Mouse (Mus musculus) ovary, postnatal 10 days (tissue): ENCODE results near the gene Gm48551.

Source experiments
- DNase-seq: peaks from one replicate; pipeline ENCODE4 v3.0.0; 2022; ENCODE audit warnings: low spot score

The Gm48551 gene

DNA sequence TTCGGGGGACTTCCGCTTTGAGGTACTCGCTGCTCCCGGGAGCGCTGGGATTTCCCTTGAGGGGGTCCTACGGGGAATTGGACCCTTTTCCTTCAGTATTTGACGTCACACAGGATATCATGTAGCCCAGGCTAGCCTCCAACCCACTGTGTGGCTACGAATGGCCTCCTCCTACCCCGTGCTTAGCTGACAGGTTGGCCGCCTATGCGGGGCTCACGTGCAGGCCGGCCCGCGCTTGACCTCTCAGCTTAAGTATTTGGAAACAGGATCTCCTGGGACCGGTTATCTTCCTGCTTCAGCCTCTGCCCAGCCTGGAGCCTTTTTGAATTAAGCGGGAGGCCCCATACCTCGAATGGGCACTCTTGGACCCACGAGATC is 328 bp downstream of the Gm48551 start:
- no peak for DNase-seq

DNA sequence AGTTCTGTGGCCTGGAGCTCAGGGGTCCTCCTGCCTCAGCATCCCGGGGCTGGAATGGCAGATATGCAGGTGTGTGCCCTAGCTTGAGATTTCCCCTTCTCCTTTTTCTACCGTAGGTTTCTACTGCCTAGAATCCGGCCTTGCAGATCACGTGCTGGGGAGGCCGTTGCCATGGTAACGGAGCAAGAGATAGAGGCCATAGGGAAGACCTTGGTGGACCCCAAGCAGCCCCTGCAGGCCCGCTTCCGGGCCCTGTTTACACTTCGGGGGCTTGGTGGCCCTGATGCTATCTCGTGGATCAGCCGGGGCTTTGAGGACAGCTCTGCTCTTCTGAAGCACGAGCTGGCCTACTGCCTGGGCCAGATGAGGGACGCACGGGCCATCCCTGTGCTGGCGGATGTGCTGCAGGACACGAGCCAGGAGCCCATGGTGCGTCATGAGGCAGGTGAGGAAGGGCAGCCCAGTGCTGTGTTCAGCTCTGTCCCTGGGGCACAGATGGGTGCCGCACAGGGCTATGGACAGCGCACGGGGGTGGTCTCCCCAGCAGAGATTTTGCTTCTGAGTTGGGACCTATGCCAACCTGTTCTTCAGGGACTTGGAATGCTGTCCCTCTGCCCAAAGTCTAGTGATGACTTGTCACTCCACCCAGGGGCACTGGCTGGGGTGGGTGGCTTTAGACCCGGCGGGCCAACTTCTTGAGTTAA is 1.5 kb downstream of the Gm48551 start:
- DNase-seq = no peak

GRCm38 (mm10) chr10:81387716-81388115 is 3.5 kb downstream of the Gm48551 start:
- no peak for DNase-seq

- no peak for DNase-seq
Observed at GRCm38 (mm10) chr10:81388505-81389055, 4.3 kb downstream of the Gm48551 start, which contains the start of gene Gm48552. Gene Gm48552 (plus strand): TSS chr10:81389005.

GRCm38 (mm10) chr10:81389373-81389772 is 5.1 kb downstream of the Gm48551 start:
- no peak for DNase-seq

DNA sequence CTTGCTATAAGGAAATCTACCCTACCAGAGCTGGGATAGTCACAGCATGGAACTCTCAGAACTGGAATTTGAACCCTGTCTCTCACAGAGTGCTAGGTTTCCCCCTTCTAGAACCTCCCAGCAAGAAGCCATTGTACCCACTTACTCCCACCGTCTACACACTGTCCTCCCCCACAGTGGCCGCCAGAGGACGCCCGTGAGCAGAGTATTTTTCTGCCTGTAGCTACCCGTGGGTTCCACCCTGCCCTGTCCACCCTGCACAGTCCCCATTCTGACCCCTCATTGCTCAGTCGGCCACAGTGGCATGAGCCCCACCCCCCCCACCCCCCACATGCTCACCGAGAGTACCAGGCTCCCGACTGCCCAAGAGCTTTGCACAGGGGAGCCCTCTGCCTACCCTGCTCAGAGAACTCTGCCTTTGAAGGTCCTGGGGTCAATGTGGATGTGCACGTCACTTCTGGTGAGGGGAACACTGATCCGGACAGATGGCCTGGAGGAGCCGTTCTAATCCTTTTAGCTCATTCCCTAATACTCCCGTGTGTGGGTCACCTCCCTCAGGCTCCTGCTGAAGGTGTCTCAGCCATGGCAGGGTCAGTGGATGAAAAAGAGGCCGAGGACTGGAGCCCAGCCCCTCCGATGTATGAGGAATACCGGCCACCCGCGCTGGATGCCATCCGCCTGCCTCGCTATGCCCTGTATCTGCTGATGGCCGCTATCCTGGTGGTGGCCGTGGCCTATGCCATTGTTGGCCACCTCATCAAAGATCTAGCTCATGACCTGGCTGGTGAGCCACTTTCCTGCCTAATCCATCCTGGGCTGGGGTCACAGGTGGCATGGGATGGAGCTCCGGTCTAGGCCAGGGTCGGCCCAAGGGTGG is 5.8 kb downstream of the Gm48551 start:
- peak; percentile 59 for DNase-seq

DNA sequence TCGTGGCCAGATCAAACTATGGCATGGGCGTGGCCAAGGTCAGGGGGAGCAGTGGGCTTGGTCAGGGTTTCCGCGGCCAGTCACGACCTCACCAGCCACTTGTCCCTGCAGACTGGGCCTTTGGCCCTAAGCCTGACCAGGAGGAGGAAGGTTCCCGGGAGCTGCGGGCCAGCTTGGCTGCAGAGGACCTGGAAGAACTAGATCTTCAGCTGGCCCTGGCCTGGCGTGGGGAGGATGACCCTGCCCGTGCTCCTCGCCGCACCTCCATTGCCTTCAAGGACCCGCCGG is 6.4 kb downstream of the Gm48551 start:
- no peak for DNase-seq

GRCm38 (mm10) chr10:81392270-81392669 is 8.0 kb downstream of the Gm48551 start:
- no peak for DNase-seq

DNA sequence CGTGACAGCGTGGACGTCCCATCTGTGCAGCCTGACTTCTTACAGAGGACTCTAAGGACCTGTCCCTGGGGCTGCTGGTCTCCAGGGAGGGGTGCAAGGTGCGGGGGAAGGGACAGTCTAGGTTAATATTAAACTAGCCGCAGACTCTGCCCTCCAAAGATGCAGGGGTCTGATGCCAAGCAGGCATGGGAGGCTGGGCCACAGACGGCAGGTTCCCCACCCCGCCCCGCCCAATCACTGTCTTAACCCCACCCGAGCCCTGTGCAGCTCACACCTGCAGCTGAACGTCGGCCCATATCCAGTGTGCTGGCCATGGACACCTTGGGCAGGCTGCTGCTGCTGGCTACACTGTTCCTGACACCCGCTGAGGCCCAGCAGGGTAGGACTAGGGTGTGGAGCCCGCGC is 8.5 kb downstream of the Gm48551 start, which contains the start of gene Smim24:
Gene Smim24 (plus strand): TSS at position 271 of the 405 bp plus-strand sequence.
- DNase-seq = no peak

DNA sequence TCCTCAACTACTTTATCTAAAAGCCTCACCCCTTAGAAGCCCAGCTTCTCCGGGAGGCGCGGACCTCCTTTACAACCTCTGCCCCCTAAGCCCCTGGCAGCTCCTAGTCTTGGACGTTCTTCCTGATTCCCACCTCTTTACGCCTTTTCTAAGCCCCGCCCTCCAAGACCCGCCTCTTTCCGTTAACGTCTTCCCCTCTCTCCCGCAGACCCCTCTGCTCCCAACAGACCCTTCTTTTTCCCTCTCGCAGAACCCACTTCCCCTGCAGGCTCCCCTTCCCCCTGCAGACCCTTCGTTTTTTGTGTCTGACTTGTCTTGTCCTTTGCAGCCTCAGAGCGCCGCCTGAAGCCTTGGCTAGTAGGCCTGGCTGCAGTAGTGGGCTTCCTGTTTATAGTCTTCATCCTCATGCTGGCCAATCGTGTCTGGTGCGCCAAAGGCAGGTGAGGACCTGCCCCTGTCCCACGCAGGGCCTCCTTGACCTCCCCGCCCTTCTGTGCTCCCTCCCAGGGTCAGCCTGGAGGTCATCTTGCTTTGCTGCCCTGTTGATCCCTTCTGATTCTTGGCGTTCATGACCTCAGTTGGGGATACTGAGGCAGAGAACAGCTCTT is 9.3 kb downstream of the Gm48551 start:
- no peak for DNase-seq

DNA sequence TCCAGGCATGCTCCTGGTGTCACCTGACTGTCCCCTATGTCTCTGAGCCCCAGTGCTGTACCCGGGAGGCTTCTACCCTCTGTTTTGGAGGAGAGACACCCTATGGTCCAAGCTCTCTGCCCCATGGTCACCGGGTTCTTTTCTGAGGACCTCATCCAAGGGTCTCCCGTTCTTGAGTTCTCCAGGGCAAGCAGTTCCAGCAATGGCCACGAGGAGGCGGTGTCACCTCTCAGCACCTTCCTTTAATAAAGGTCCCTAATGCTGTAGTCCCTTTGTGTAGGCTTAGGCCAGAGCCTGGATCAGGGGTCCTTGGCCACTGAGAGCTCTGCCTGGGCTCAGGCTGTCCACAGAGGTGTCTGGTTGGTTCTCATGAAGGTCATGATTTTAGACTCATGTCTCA is 10.9 kb downstream of the Gm48551 start:
- DNase-seq = no peak

GRCm38 (mm10) chr10:81395865-81396264 is 11.6 kb downstream of the Gm48551 start:
- DNase-seq = no peak

GRCm38 (mm10) chr10:81396749-81397148 is 12.5 kb downstream of the Gm48551 start:
- no peak for DNase-seq

- DNase-seq = no peak
Observed at GRCm38 (mm10) chr10:81399296-81399695, 15.0 kb downstream of the Gm48551 start.

DNA sequence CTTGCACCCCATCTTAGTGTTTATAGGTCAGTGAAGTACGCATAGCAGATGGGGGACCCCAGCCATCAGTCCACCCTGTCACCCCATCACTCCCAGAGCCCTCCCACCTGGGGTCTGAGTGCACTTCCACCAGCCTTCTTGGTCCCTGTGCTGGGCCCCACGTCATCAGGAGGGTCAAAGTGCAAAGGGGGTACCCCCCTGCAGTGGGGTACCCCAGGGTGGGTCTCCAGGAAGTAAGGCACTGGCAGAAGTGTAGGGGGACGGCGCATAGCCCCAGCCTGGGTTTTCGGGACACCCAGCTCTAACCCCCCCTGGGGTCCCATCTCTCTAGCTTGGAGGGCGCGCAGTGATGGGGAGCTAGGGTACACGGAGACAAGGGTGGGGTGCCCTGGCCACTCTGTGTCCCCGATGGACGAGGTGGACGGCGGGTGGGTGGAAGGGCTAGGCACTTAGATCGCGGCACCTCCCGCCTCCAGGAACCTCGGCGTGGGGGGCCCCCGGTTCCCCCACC is 15.6 kb downstream of the Gm48551 start:
- no peak for DNase-seq

DNA sequence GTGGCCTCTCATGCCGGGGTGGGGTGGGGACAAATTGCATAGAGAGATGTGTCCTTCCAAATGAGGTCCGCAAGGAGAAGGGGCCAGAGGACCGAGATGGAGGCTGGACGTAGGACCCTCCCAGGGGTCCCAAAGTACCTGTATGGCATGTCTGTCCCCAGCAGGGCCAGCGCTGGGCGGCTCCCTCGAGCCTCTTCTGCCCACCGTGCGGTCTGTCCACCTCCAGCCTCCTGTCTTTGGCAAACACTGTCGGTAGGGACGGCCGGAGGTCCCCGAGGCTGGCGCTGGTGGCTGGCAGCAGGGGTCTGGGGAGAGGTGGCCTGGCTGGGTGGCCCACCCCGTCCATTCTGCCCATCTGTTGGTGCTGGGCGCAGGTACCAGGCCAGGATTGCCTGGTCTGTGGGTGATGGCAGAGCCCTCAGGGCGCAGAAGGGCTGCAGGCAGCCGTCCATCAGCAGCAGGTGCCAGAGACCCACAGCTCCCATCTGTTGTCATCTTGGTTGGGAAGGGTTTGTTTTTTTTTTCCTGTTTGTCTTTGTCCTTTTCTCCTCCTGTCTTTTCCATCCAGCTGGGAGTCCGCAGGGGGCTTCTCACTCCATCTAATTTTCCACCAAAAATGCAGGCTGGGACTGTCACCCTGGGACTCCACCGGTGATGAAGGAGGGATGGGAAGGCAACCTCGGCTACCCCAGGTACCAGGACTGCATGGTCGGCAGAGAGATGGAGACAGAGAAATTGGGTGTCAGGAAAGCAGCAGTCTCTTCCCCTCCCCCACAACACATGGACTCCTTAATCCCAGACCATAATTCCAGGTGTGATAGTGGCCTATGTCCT is 16.3 kb downstream of the Gm48551 start:
- no peak for DNase-seq

DNA sequence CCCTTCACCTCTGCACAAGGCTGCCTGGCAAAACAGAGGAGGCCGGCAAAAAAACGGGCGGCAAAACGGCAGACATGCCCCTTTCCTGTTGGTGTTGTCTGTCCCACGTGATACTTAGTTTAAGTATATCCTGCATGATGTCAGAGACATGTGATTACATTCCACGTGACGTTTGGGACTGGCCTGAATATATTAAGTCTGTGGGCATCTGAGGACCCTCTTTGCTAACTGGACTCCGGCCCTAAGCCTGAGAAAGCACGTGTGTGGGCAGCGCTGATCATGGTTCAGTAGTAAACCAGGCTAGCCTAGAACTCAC is 16.9 kb downstream of the Gm48551 start:
- DNase-seq = no peak

- no peak for DNase-seq
Observed at GRCm38 (mm10) chr10:81401521-81402226, 17.4 kb downstream of the Gm48551 start.

- DNase-seq = no peak
Observed at GRCm38 (mm10) chr10:81402227-81402765, 18.0 kb downstream of the Gm48551 start.

DNA sequence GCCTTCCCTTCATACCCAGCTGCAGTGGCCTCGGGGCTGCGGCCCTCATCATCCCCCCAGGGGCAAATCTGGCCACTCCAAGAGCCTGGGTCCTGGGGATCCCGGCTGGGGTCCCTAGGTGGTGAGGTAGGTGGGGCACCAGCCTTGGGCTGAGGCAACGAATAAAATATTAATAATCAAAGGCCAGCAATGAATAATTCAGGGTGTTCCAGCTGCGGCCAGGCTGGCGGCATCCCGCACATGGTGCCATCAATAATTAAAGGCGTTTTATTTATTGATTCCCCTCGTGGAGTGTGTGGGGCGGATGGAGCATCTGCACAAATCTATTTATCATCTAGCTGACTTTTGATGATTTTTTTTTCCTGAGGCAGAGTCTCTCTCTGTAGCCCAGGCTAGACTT is 19.2 kb downstream of the Gm48551 start:
- DNase-seq = no peak

DNA sequence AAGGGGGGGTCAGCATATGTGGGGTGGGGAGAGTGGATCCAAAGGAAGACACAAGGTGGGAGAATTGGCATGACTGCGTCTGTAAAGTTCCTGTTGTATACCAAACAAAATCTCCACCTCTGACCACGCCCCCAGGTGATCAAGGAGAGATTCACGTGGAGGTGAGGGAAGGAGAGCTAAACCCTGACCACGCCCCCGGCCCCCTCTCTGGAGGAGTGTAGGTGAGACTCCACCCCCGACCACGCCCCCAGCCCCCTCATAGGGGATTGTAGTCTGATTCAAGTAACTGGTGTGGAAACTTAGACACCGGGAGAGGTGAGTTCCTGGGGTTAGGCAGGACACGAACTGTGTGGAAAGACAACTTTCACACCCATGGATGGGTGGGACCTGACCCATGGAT is 19.8 kb downstream of the Gm48551 start:
- DNase-seq = no peak
